Mouse (Mus musculus) G1E (cell line): ENCODE results near the gene Llcfc1. TPM values are rescaled to one million over a fixed set of nuclear protein-coding genes. Genes with fewer than 3 reads are reported as not detected.

Experiments
- ATAC-seq: 2 replicates; pipeline ENCODE4 v1.8.0; 2016; ENCODE audit warnings: mild to moderate bottlenecking; ENCODE audit not compliant: insufficient number of reproducible peaks, poor library complexity, low FRiP score, severe bottlenecking; ENCODE audit errors: extremely low read depth
- DNase-seq: peaks from one replicate; pipeline ENCODE4 v3.0.0; 2012; ENCODE audit warnings: low spot score
- H3K27me3 ChIP-seq: 2 replicates; pipeline ENCODE4 v1.6.1; 2012; ENCODE audit warnings: mild to moderate bottlenecking, low read length, inconsistent platforms; ENCODE audit not compliant: insufficient read depth
- H3K36me3 ChIP-seq: replicated peaks from 2 replicates; pipeline ENCODE3; 2012; ENCODE audit warnings: mild to moderate bottlenecking, inconsistent platforms
- H3K4me1 ChIP-seq: 2 replicates; pipeline ENCODE4 v1.6.1; 2012; ENCODE audit warnings: low read depth, low read length, inconsistent platforms, mixed read lengths; ENCODE audit not compliant: insufficient read depth
- H3K4me3 ChIP-seq: 2 replicates; pipeline ENCODE4 v1.5.1; 2012; ENCODE audit warnings: low read depth, mild to moderate bottlenecking, inconsistent platforms, low read length, moderate library complexity, mixed read lengths
- H3K9me3 ChIP-seq: replicated peaks from 2 replicates; pipeline ENCODE4 v1.6.1; 2012; ENCODE audit warnings: inconsistent platforms
- CTCF ChIP-seq: IDR thresholded peaks from 2 replicates; pipeline ENCODE4 v1.5.1; 2012; ENCODE audit warnings: low read depth, low read length, inconsistent platforms, mixed read lengths
- GATA1 ChIP-seq: IDR thresholded peaks from 2 replicates; pipeline ENCODE4 v1.6.1; 2012; ENCODE audit warnings: borderline replicate concordance, low read length, inconsistent platforms, mixed read lengths
- GATA2 ChIP-seq: IDR thresholded peaks from 2 replicates; pipeline ENCODE4 v1.6.1; 2012; ENCODE audit warnings: low read depth, low read length, inconsistent platforms, borderline replicate concordance
- POLR2AphosphoS5 ChIP-seq: IDR thresholded peaks from 2 replicates; pipeline ENCODE4 v1.6.1; 2012; ENCODE audit warnings: low read depth, low read length, inconsistent platforms; ENCODE audit not compliant: insufficient replicate concordance
- TAL1 ChIP-seq: conservative IDR thresholded peaks from 2 replicates; pipeline ENCODE4 v1.6.1; 2012; ENCODE audit warnings: low read depth, low read length, inconsistent platforms, mixed read lengths
- polyA plus RNA-seq: library from polyadenylated mRNA; stranded (reverse); fragments of >175 nt; gene quantifications from 2 replicates; pipeline ENCODE4 v1.2.3, GENCODE M21; 2012
- total RNA-seq, 2 experiments: library from RNA; stranded (forward) in 1 of 2; stranded (reverse) in 1 of 2; fragments of 200-1000 nt in 1 of 2; fragments of >200 nt in 1 of 2; fragmentation: Nextera tagmentation in 1 of 2; gene quantifications; 2 replicates each; pipeline ENCODE4 v1.2.3; 2014 to 2017

Gene Llcfc1
- total and polyA plus RNA-seq, 3 experiments, result not detected

DNA sequence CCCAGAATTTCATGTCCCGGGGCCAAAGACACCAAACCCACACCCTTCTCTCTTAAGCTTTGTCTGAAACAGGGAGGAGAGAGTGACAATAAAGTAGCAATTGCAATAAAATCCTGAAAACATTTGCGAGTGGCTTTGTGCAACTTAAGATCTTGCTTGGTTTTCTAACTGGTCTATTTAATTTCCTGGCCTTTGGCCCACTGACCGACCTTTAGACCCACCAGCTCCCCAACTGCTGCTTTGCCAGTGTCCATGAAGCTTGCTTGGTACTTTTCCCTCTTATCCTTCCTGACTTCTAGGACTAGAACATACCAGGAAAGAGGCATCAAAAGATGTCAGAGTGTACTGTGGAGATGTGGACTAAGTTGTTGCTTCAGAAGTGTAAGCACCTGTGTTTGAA, 1.4 kb downstream of the Llcfc1 start:
- DNase-seq, result no peak
- no peak for ATAC-seq
- Histone ChIP-seq H3K36me3 (peaks cover 58% of the 10 kb centered on the region), H3K4me1 (peaks cover 18% of the 10 kb centered on the region), H3K4me3 (no peak overlapping the region), H3K9me3 (no peaks in the 10 kb centered on the region), H3K27me3 (no peaks in the 10 kb centered on the region)
- TF ChIP-seq POLR2AphosphoS5, result no peak
- no peak for TF ChIP-seq TAL1
- TF ChIP-seq GATA2, result no peak
- TF ChIP-seq GATA1, result no peak
- no peak for TF ChIP-seq CTCF

DNA sequence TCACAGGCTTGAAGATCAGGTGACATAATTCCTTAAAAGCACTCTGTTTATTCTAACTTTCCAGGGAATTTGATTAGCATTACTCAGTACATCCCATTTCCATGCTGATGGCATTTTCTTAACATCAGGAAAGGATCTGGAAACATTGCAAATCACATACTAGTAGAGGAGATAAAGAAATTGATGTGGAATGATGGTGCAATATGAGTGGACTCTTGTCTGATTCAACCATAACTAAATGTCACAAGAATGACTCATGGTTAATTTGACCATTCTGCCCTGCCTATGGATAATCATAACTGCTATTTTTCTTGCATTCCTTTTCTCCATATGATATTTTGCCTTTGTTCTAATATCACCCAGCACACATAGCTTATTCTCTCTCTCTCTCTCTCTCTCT, 8.0 kb downstream of the Llcfc1 start:
- no peaks in the 10 kb centered on the region for H3K27me3 ChIP-seq
- TF ChIP-seq POLR2AphosphoS5 (no peak), GATA1 (no peak)
- ATAC-seq (no peak), DNase-seq (no peak)
- peaks cover 6% of the 10 kb centered on the region; the same call in 1 of the 2 replicates for H3K4me1 ChIP-seq
- no peak overlapping the region for H3K4me3 ChIP-seq
- no peaks in the 10 kb centered on the region for H3K9me3 ChIP-seq
- peaks cover 49% of the 10 kb centered on the region for H3K36me3 ChIP-seq

DNA sequence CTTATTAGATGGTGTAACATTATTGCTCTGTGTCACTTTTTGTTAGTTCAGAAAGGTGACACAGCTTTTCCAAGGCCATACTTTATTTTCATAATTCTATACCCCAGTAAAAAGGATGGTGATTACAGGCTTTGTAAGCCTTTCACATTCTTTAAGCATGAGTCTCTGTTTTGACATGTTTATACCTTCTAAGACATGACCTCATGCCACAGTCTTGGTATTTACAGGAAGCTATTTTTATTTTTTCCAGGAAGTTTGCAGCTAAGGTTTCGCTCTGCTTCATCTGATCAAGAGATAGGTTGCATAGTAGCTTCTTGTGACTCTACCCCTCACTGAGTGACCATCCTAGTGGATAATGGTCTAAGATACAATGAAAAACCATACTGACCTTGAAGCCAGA, 10.2 kb downstream of the Llcfc1 start:
- no peaks in the 10 kb centered on the region for H3K9me3 ChIP-seq
- peaks cover 44% of the 10 kb centered on the region for H3K36me3 ChIP-seq
- no peaks in the 10 kb centered on the region for H3K27me3 ChIP-seq
- ATAC-seq (no peak), DNase-seq (no peak)
- TF ChIP-seq POLR2AphosphoS5, result no peak
- no peak for TF ChIP-seq GATA1
- TF ChIP-seq CTCF, result no peak
- no peak for TF ChIP-seq GATA2
- TF ChIP-seq TAL1, result no peak
- no peak overlapping the region for H3K4me3 ChIP-seq
- H3K4me1 ChIP-seq, result peaks cover 18% of the 10 kb centered on the region

DNA sequence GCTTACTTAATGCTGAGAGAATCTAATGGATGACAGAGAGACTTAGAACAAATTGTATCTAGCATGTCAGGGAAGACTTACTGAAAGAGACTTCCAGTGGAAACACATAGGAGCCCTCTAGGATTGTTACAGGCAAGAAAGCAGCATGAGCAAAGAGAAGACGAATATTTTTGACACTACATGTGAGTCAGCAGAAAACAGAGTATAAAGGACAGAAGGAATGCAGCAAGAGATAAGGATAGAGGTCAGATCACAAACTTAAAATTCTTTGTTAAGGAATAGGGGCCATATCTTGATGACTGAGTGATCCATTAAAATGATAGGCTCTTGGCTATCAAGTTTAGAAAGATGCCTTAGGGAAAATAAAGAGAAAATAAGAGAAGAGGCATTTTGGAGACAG, 17.0 kb downstream of the Llcfc1 start:
- ATAC-seq (peak; percentile 17), DNase-seq (no peak)
- Histone ChIP-seq H3K9me3 (no peaks in the 10 kb centered on the region), H3K27me3 (no peaks in the 10 kb centered on the region), H3K4me3 (peak overlapping the region; percentile 58; the same call in 1 of the 2 replicates), H3K36me3 (peaks cover 19% of the 10 kb centered on the region), H3K4me1 (peaks cover 71% of the 10 kb centered on the region)
- TF ChIP-seq CTCF (no peak), POLR2AphosphoS5 (no peak), GATA1 (no peak), TAL1 (peak; percentile 26; the same call in 1 of the 2 replicates)

DNA sequence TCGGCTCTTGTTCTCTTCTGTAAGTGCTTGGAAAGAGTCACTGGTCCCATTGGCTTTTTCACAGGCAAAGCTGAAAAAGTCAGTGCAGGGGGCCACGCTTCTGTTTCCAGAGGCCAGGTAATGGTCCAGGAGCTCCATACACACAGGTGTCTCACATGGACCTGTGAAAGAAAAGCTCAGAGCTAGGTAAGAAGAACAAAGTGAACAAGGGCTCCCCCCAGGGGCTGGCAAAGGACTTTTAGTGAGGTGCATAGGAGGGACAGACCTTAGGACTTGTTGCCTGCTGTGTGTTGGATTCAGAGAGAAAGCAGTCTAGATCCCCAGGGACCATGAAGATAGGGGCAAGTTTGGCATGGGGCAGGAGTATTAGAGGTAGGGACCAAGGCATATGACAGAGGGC, 18.7 kb downstream of the Llcfc1 start:
- Histone ChIP-seq H3K36me3 (peaks cover 12% of the 10 kb centered on the region), H3K4me3 (peak overlapping the region; percentile 64), H3K4me1 (peaks cover 82% of the 10 kb centered on the region), H3K9me3 (no peaks in the 10 kb centered on the region), H3K27me3 (no peaks in the 10 kb centered on the region)
- TF ChIP-seq GATA1, result no peak
- no peak for DNase-seq
- ATAC-seq, result no peak

DNA sequence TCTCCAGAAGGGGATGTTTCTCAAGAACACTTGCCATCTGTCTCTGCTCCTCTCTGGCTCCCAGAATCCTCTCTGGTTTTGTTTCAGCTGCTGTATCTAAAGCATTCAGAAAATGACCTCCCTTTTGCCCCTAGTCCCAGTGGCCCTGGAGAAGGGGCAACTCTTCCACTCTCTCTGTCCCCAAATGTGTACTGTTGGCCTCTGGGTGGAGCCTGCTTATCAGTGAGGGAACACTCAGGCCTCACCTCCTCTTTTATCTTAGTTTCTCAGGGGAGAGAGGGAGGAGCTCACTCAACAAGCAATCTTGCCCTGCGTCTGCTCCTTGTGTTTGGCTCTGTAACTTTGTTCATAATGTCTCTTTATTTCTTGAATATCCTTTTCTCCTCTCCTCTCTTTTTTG, 19.9 kb downstream of the Llcfc1 start, which contains the start of gene Kel:
Gene Kel (minus strand): TSS at position 217 of the 400 bp plus-strand sequence.
- peaks cover 75% of the 10 kb centered on the region for H3K4me1 ChIP-seq
- peaks cover under 1% of the 10 kb centered on the region for H3K36me3 ChIP-seq
- peak within 1 kb of the TSS; percentile 64 for H3K4me3 ChIP-seq
- TF ChIP-seq POLR2AphosphoS5 (no peak), GATA1 (no peak), CTCF (no peak), TAL1 (peak; percentile 97), GATA2 (peak; percentile 43; the same call in 1 of the 2 replicates)
- ATAC-seq, result peak; percentile 75
- H3K27me3 ChIP-seq, result no peaks in the 10 kb centered on the region
- no peaks in the 10 kb centered on the region for H3K9me3 ChIP-seq
- peak; percentile 57 for DNase-seq

DNA sequence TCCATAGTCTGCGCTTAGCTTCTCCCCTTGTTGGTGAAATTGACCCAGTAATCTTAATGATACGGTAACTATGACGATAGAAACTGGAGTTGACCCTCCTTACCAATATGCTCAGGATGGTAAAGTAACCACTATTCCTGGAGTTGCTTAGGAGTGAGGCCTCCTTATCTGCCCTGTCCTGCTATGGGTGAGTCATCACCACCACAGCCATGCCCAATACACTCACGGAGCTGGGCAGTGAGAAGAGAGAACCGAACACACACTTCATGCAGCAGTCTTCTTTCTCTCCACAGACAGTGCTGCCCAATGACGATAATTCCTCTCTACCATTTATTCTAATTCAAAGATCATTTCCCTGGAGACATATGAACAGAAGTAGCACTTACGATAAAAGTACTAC, 22.0 kb downstream of the Llcfc1 start:
- peaks cover 74% of the 10 kb centered on the region for H3K4me1 ChIP-seq

More for the DNA sequence above, 22.0 kb downstream of the Llcfc1 start:
- ATAC-seq, result peak; percentile 77
- Histone ChIP-seq H3K9me3 (no peaks in the 10 kb centered on the region), H3K27me3 (no peaks in the 10 kb centered on the region), H3K4me3 (no peak overlapping the region; the same call in 1 of the 2 replicates), H3K36me3 (no peaks in the 10 kb centered on the region)
- no peak for DNase-seq
- TF ChIP-seq GATA1 (no peak), TAL1 (peak; percentile 32; the same call in 1 of the 2 replicates)
